Mouse (Mus musculus): ENCODE data around the gene Mfsd12.

The Mfsd12 gene

GRCm38 (mm10) chr10:81403511-81403910, 46.2 kb downstream of the Mfsd12 start:
- no peak for DNase-seq (ENCODE audit: low read depth)

DNA sequence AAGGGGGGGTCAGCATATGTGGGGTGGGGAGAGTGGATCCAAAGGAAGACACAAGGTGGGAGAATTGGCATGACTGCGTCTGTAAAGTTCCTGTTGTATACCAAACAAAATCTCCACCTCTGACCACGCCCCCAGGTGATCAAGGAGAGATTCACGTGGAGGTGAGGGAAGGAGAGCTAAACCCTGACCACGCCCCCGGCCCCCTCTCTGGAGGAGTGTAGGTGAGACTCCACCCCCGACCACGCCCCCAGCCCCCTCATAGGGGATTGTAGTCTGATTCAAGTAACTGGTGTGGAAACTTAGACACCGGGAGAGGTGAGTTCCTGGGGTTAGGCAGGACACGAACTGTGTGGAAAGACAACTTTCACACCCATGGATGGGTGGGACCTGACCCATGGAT, 46.8 kb downstream of the Mfsd12 start:
- no peak for DNase-seq (ENCODE audit: low read depth)

DNA sequence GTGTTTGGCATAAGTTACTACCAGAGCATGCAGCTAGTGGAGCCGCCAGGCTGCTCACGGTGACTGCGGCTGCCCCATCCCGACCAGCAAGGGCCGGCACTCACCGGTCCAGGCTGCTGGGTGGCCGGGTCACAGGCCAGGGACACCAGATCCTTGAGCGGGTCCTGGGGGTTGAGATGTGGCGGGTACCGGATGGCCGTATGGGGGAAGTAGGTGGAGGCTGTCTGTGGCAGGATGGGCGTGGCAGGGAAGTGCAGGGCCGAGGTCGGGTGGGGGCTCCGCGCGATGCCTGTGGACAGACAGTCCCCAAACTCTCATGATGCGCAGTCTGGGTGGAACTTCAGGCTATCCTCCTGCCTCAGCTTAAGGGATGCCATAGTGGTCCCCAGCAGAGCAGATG, 47.4 kb downstream of the Mfsd12 start:
- no peak for DNase-seq (ENCODE audit: low read depth)

DNA sequence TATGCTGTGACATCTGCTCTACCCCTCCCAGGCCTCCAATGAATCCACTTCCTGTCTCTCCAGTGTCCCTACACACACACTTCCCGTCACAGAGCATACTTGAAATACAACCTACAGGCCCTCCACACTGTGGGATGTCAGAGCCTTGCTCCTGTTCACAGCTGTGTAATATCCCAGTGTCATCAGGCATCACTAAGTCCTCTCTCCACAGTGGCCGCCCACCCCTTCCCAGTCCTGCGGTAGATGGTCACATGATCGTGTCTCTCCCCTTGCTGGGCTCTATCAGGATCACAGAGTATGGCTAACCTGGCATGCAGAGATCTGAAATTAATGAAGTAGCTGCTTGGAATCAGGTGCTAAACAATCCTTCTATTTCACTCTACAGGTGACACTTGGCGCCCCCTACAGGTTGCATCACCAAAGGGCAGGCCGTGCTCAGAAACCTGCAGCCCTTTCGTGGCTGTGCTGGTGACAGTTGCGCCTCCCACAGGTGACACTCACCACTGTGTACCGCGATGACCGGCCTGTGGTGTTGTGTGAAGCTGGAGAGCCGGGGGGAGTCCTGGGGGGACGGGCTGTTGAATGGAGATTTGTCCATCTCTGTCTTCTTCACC, 48.4 kb downstream of the Mfsd12 start:
- DNase-seq (ENCODE audit: low read depth): peak; percentile 66

DNA sequence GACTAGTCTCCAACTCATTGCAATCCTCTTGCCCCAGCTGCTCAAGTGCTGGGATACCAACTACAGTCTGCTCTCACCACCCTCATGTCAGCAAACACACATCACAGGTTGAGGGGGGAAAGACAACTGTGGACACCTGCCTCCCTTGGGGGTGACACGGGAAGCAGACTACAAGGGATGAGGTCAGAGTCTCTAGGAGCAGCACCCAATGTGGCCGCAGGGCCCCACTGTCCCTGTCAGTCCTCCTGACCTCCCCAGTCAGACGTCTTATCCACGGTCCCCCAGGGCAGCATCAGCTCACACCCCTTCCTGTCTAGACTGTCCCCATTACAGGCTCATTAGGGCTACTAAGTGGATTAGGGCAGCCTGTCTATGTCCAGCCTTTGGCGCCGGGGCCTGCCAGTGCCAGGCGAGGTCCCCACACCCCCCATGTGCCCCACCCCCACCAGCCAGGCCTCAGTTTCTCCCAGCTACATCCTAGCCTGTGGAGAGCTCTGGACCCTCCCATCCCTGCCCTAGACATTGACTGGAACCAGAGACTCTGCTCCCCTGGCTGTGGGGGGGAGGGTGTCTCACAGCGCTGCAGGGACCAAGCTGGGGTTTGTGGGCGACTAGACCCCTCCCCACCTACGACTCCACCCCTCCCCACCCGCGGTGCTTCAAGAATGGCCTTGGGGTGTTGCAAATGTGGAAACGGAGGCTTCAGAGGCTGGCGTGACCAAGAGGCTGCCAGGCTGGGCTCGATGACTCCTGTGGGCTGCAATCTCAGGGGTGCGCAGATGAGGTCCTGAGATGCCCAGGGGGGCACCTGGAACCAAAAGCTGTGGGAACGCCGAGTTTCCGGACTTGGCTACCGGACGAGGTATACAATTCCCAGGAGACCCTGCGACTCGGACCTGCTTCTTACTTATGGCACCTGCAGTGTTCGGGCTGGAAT, 49.5 kb downstream of the Mfsd12 start:
- DNase-seq (ENCODE audit: low read depth): no peak

GRCm38 (mm10) chr10:81407539-81408423, 50.5 kb downstream of the Mfsd12 start:
- peak; percentile 97 for DNase-seq (ENCODE audit: low read depth)

DNA sequence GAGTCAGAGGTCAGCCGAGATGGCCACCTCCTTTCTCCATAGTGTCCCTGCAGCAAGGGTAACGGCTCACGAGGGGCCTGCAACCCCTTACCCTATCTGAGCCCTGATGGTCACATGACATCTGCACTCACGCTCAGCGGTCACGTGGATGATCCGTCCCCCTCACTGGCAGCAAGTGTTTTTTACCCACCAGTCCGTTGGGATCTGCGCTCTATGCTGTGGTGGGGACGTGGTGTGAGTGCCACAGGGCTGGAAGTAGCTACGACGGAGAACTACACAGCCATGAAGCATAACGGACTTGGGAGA, 51.1 kb downstream of the Mfsd12 start:
- DNase-seq (ENCODE audit: low read depth): no peak

DNA sequence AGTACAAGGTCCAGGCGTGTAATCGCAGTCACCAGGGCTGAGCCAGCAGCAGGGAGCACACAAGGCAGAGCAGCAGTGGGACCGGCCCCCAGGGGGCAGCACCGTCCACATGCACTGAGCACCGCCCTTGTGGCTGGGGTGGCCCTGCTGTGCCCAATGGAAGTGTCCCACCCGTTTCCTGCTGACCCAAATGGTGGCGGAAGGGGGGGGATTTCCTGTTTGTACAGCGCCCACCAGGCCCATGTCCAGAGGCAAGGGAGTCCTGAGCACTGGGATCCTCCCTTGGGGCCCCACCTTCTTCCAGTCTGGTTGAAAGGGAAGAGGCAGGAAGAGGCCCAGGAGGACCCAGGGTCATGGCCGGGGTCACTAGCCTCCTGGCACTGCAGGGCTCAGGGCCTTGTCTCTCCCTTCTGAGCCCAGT, 51.6 kb downstream of the Mfsd12 start:
- peak; percentile 71 for DNase-seq (ENCODE audit: low read depth)

- DNase-seq (ENCODE audit: low read depth): no peak
Observed at GRCm38 (mm10) chr10:81409330-81409729, 52.0 kb downstream of the Mfsd12 start.

DNA sequence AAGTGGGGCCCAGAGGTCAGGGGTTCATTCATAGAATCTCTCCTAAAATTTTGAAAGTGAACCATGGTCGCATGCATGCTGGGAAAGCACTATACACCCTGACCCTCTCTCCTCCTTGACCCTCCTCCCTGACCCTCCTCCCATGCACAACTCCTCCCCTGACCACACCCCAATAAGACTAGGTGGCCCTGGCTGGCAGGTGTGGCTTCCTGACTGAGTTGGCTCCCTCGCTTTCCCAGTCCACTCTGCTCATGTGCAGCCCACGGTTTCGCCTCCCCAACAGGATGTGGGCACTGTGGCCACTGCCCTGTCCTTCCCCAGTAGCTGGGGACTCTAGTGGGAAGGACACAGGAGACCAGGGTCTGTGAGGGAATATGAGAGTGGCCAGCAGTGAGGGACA, 53.1 kb downstream of the Mfsd12 start:
- no peak for DNase-seq (ENCODE audit: low read depth)

DNA sequence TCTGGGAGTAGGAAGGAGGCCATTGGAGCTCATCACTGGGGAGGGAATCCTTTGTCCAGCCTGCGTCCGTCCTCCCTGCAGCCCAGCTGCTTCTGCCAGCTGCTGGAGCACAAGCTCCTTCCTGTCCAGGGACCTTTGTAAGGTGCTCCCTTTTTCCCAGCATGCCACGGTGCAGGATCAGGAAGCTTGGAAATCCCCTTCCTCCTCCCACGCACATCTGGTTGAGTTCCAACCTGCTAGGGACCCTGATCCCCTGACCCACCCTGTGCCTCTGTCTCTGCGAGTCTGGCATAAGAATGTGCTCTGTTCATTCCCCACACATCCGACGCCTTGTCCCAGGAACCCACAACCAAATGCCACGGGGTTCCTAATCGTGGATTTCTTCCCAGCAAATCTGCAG, 53.7 kb downstream of the Mfsd12 start:
- no peak for DNase-seq (ENCODE audit: low read depth)

DNA sequence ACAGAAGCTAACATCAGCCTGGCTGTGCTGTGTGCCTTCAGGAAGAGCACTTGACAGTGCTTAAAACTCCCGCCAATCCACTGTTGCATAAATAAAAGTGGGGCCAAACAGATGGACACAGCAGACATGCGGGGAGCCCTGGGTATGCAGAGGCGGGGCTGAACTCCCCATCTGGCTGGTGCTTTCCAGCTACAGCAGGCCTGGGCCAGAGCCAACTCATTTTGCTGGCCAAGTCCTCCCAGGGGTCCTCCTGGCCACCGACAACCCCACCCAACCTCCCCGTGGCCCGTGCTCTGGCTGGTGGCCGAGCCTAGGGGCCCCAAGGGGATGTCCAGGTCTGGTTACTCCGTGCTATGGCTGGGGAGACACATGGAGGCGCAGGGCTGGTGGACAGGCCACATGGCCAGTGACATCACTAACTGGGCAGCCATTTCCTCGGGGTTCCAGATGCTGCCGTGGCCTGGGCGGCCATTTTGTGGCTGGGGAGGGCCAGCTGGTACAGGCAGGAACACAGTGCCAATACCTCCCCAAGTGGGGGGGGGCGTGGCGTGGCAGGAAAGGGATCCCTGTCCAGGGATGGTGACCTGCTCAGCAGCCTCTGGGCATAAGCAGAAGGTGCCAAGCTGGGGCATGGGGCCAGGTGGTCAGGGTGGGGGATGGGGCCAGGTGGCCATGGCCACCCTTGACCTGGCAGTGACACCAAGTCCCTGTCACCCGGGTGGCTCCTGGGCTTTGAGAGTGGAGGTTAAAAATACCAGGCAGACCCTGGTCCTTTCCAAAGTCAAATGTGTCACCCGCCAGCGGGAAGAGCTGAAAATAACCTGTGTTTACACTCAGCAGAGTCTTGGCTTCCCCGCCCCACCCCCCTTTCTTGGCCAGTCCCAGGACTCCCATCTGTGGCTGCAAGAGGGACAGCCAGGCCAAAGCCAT, 54.4 kb downstream of the Mfsd12 start:
- peak; percentile 81 for DNase-seq (ENCODE audit: low read depth)

DNA sequence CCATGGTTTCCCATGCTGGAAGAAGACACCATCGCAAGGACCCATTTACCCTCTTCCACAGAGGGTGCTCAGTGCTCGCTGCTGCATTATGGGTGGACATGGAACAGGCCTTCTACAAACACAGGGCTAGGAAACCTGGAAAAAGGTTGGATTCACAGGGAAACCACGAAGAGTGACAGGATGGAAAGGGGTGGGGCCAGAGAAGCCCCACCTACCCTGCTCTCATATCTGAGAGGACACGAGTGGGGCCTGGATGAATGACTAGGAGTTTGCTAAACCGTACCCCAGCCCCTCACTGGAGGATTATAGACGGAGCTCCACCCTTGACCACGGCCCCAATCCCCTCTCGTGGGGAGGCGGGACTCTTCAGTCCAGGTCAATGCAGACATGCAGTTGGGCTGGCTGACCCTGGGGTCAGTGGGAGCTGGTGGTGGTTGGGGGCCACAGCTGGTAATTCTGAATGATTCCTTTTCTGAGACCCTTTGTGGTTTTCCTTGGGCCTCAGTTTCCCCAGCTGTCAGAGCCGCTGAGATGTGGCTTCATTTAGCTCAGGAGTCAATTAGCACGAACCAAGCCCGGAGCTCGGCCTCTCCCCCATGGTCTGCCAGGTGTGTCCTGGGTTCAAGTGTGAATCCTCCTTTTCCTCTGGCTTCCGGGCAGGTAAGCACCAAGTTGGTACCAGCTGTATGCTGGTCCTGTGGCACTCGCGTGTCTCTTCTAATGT, 55.5 kb downstream of the Mfsd12 start:
- peak; percentile 41 for DNase-seq (ENCODE audit: low read depth)

GRCm38 (mm10) chr10:81413310-81414261, 56.3 kb downstream of the Mfsd12 start:
- peak; percentile 32 for DNase-seq (ENCODE audit: low read depth)

DNA sequence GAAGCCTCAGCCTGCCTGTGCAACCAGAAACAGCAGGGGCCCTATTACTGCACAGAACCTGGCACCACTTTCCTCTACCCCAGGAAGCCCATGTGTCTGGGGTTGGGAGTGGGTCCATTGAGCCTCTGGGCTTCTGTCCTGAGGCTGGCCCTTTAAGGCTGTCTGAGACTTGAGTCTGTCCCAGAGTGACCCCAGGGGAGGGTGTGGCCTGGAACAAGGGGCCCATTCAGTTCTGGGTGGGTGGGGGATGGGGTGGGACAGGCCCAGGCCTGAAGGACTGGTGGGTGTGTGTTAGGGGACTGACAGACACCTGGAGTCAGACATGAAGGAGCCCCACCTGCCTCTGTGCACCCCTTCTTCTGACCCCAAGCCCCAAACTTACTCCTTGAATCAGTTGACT, 57.4 kb downstream of the Mfsd12 start:
- peak; percentile 62 for DNase-seq (ENCODE audit: low read depth)

GRCm38 (mm10) chr10:81415146-81415545, 57.9 kb downstream of the Mfsd12 start:
- no peak for DNase-seq (ENCODE audit: low read depth)

Measured in NIH3T3 (cell line).